Mouse (Mus musculus): ENCODE data around the gene Mark4. TPM values are rescaled to one million over a fixed set of nuclear protein-coding genes. Genes with fewer than 3 reads are reported as not detected.
A peak's percentile ranks its signal among the peaks of the same experiment; 100 is the strongest.

Mark4 gene
- polyA plus RNA-seq, 1 experiment from 2014 or later = 4.7 TPM

DNA sequence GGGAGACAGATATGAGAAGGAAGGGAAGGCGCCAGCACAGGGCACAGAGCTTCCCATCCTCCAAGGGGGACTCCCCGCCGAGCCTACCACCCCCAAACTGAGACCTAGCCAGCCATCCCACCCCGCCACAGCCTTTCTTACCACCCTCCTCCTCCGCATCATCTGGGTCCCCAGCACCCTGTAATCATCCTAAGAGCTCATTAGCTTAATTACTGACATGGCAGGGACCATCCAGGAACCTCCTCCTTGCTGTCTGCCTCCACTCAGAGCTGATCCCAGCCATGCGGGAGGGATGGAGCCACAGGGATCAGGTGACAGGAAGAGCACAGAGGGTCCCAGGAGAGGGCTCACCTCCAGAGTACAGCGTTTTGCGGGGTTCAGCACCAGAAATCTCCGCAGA is 21.6 kb downstream of the Mark4 start:
- H3K4me3 ChIP-seq (ENCODE audit: low read depth, low read length) = no peak overlapping the region
- no peaks in the 10 kb centered on the region for H3K9me3 ChIP-seq (ENCODE audit: control insufficient read depth)
- H3K4me1 ChIP-seq (replicated peaks; ENCODE audit: control insufficient read depth, insufficient read depth, low read length) = no peaks in the 10 kb centered on the region
- 88% methylated on average over 9 of the region's 9 CpGs for WGBS
- no peak overlapping the region for H3K4me2 ChIP-seq (replicated peaks; ENCODE audit: low read depth)
- H3K36me3 ChIP-seq (ENCODE audit: control insufficient read depth, insufficient read depth) = peaks cover 87% of the 10 kb centered on the region
- no peaks in the 10 kb centered on the region for H3K27me3 ChIP-seq (replicated peaks; ENCODE audit: control insufficient read depth, insufficient read depth, low read length)
- H3K9ac ChIP-seq (ENCODE audit: low read depth, low read length) = no peak overlapping the region
- TF ChIP-seq CTCF (IDR thresholded peaks at IDR 0.05; ENCODE audit: low read depth) = no peak
- ATAC-seq = no peak
- no peak overlapping the region for H3K27ac ChIP-seq (ENCODE audit: low read depth, low read length)

DNA sequence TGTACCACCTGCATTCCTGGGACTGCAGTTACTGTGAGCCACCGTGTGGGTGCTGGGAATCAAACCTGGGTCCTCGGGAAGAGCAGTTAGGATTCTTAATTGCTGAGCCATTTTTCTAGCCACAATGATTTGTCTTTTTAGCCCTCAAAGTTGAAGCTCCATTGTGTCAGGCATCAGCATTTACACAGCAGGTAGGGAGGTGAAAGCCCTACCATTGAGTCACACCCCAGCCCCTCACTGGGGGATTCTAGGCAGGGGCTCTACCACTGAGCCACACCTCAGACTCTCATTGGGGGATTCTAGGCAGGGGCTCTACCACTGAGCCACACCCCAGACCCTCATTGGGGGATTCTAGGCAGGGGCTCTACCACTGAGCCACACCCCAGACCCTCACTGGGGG is 22.3 kb downstream of the Mark4 start:
- Histone ChIP-seq H3K4me1 (replicated peaks; ENCODE audit: control insufficient read depth, insufficient read depth, low read length) (no peaks in the 10 kb centered on the region), H3K27me3 (replicated peaks; ENCODE audit: control insufficient read depth, insufficient read depth, low read length) (no peaks in the 10 kb centered on the region), H3K9me3 (ENCODE audit: control insufficient read depth) (no peaks in the 10 kb centered on the region), H3K27ac (ENCODE audit: low read depth, low read length) (no peak overlapping the region), H3K4me2 (replicated peaks; ENCODE audit: low read depth) (no peak overlapping the region), H3K4me3 (ENCODE audit: low read depth, low read length) (no peak overlapping the region), H3K9ac (ENCODE audit: low read depth, low read length) (no peak overlapping the region), H3K36me3 (ENCODE audit: control insufficient read depth, insufficient read depth) (peaks cover 87% of the 10 kb centered on the region)
- no peak for ATAC-seq
- no peak for TF ChIP-seq CTCF (IDR thresholded peaks at IDR 0.05; ENCODE audit: low read depth)
- WGBS = 96% methylated on average over 2 of the region's 2 CpGs

DNA sequence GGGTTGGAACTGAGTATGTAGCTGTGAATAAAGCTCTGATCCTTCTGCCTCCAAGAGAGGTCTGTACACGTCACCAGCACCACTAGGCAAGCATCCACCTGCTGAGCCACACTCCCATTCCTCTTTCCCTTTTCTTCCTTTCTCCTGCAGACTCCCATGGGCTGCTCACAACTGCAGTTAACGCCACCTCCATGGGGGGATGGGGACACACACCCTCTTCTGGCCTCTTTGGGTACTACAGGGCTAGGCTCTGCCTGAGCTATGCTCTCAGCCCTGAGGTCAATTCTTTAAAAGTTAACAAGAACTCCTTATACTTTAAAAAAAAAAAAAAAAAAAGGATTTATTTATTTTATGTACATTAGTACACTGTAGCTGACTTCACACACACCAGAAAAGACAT is 26.1 kb downstream of the Mark4 start:
- Histone ChIP-seq H3K27ac (ENCODE audit: low read depth, low read length) (no peak overlapping the region), H3K36me3 (ENCODE audit: control insufficient read depth, insufficient read depth) (peaks cover 98% of the 10 kb centered on the region), H3K9me3 (ENCODE audit: control insufficient read depth) (no peaks in the 10 kb centered on the region), H3K4me3 (ENCODE audit: low read depth, low read length) (no peak overlapping the region), H3K9ac (ENCODE audit: low read depth, low read length) (no peak overlapping the region), H3K4me1 (replicated peaks; ENCODE audit: control insufficient read depth, insufficient read depth, low read length) (no peaks in the 10 kb centered on the region), H3K27me3 (replicated peaks; ENCODE audit: control insufficient read depth, insufficient read depth, low read length) (no peaks in the 10 kb centered on the region), H3K4me2 (replicated peaks; ENCODE audit: low read depth) (no peak overlapping the region)
- 100% methylated on average over 2 of the region's 2 CpGs for WGBS
- no peak for ATAC-seq
- TF ChIP-seq CTCF (IDR thresholded peaks at IDR 0.05; ENCODE audit: low read depth) = peak; percentile 38

DNA sequence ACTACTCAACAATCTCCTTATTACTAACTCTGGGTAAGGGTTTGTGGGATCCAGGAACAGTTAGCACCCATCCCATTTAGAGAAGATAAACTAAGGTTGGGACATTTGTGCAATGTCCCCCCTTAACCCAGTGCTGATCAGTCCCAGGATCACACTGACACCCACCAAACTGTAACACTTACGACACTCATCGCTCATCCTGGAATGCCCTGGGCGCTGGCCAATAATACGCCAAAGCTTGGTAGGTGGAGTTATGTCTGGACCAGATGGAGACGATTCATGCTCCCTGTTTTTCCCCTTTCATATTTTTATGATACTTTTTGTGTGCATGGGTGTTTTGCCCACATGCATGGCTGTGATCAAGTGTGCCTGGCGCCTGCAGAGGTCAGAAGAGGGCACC is 28.2 kb downstream of the Mark4 start:
- WGBS = 88% methylated on average over 6 of the region's 6 CpGs

GRCm38 (mm10) chr7:19429726-19430125 is 28.9 kb downstream of the Mark4 start:
- Histone ChIP-seq H3K36me3 (ENCODE audit: control insufficient read depth, insufficient read depth) (peaks cover 95% of the 10 kb centered on the region), H3K4me1 (replicated peaks; ENCODE audit: control insufficient read depth, insufficient read depth, low read length) (no peaks in the 10 kb centered on the region), H3K27me3 (replicated peaks; ENCODE audit: control insufficient read depth, insufficient read depth, low read length) (no peaks in the 10 kb centered on the region), H3K27ac (ENCODE audit: low read depth, low read length) (no peak overlapping the region), H3K4me3 (ENCODE audit: low read depth, low read length) (no peak overlapping the region), H3K4me2 (replicated peaks; ENCODE audit: low read depth) (no peak overlapping the region), H3K9me3 (ENCODE audit: control insufficient read depth) (no peaks in the 10 kb centered on the region), H3K9ac (ENCODE audit: low read depth, low read length) (no peak overlapping the region)
- 76% methylated on average over 8 of the region's 8 CpGs for WGBS
- ATAC-seq = no peak
- TF ChIP-seq CTCF (IDR thresholded peaks at IDR 0.05; ENCODE audit: low read depth) = no peak

More for the DNA sequence above, 28.2 kb downstream of the Mark4 start:
- Histone ChIP-seq H3K9ac (ENCODE audit: low read depth, low read length) (no peak overlapping the region), H3K27ac (ENCODE audit: low read depth, low read length) (no peak overlapping the region), H3K4me2 (replicated peaks; ENCODE audit: low read depth) (no peak overlapping the region), H3K36me3 (ENCODE audit: control insufficient read depth, insufficient read depth) (peaks cover 98% of the 10 kb centered on the region), H3K4me1 (replicated peaks; ENCODE audit: control insufficient read depth, insufficient read depth, low read length) (no peaks in the 10 kb centered on the region), H3K27me3 (replicated peaks; ENCODE audit: control insufficient read depth, insufficient read depth, low read length) (no peaks in the 10 kb centered on the region), H3K9me3 (ENCODE audit: control insufficient read depth) (no peaks in the 10 kb centered on the region), H3K4me3 (ENCODE audit: low read depth, low read length) (no peak overlapping the region)
- no peak for ATAC-seq
- TF ChIP-seq CTCF (IDR thresholded peaks at IDR 0.05; ENCODE audit: low read depth) = no peak

- TF ChIP-seq CTCF (IDR thresholded peaks at IDR 0.05; ENCODE audit: low read depth) = no peak
- no peak overlapping the region for H3K9ac ChIP-seq (ENCODE audit: low read depth, low read length)
- H3K36me3 ChIP-seq (ENCODE audit: control insufficient read depth, insufficient read depth) = peaks cover 79% of the 10 kb centered on the region
- no peaks in the 10 kb centered on the region for H3K4me1 ChIP-seq (replicated peaks; ENCODE audit: control insufficient read depth, insufficient read depth, low read length)
- WGBS = 80% methylated on average over 15 of the region's 15 CpGs
- no peak overlapping the region for H3K27ac ChIP-seq (ENCODE audit: low read depth, low read length)
- no peak overlapping the region for H3K4me2 ChIP-seq (replicated peaks; ENCODE audit: low read depth)
- H3K27me3 ChIP-seq (replicated peaks; ENCODE audit: control insufficient read depth, insufficient read depth, low read length) = no peaks in the 10 kb centered on the region
- H3K9me3 ChIP-seq (ENCODE audit: control insufficient read depth) = no peaks in the 10 kb centered on the region
- ATAC-seq = no peak
- H3K4me3 ChIP-seq (ENCODE audit: low read depth, low read length) = no peak overlapping the region
Measured at GRCm38 (mm10) chr7:19427999-19428650, 30.5 kb downstream of the Mark4 start.

- no peak overlapping the region for H3K9ac ChIP-seq (ENCODE audit: low read depth, low read length)
- WGBS = 89% methylated on average over 6 of the region's 6 CpGs
- H3K9me3 ChIP-seq (ENCODE audit: control insufficient read depth) = no peaks in the 10 kb centered on the region
- H3K27me3 ChIP-seq (replicated peaks; ENCODE audit: control insufficient read depth, insufficient read depth, low read length) = no peaks in the 10 kb centered on the region
- H3K4me2 ChIP-seq (replicated peaks; ENCODE audit: low read depth) = no peak overlapping the region
- H3K4me3 ChIP-seq (ENCODE audit: low read depth, low read length) = no peak overlapping the region
- no peak overlapping the region for H3K27ac ChIP-seq (ENCODE audit: low read depth, low read length)
- ATAC-seq = no peak
- no peak for TF ChIP-seq CTCF (IDR thresholded peaks at IDR 0.05; ENCODE audit: low read depth)
- peaks cover 67% of the 10 kb centered on the region for H3K36me3 ChIP-seq (ENCODE audit: control insufficient read depth, insufficient read depth)
- no peaks in the 10 kb centered on the region for H3K4me1 ChIP-seq (replicated peaks; ENCODE audit: control insufficient read depth, insufficient read depth, low read length)
Measured at GRCm38 (mm10) chr7:19426888-19427287, 31.7 kb downstream of the Mark4 start.

Data from intestine, postnatal 0 days (tissue).